Mouse (Mus musculus) cerebellum, adult 2 months (tissue): ENCODE results near the gene Pappa.

ENCODE experiments used
- CTCF ChIP-seq: fragments of 200-500 bp; IDR thresholded peaks from 2 replicates; pipeline ENCODE4 v1.5.1; 2011; ENCODE audit warnings: low read depth, mild to moderate bottlenecking, control low read depth, low read length, moderate library complexity, borderline replicate concordance; ENCODE audit not compliant: insufficient read depth
- POLR2A ChIP-seq: fragments of 200-500 bp; IDR thresholded peaks from 2 replicates; pipeline ENCODE4 v1.6.1; 2011; ENCODE audit warnings: low read length, control low read depth, borderline replicate concordance; ENCODE audit not compliant: insufficient read depth

GRCm38 (mm10) chr4:65153601-65154000 lies 29.6 kb downstream of the Pappa start:
- TF ChIP-seq CTCF, result no peak
- TF ChIP-seq POLR2A, result no peak
